Mouse (Mus musculus) heart, adult 2 months (tissue): ENCODE measurements at regions not wholly inside any gene's neighbourhood (a gene's known extent, or its start where the extent isn't known, plus 50 kb on each side); places are given as distances from the start of the nearest gene placed in this dataset.

Source experiments
- CTCF ChIP-seq: fragments of 200-600 bp; IDR thresholded peaks from 2 replicates; pipeline ENCODE4 v1.8.1; 2022; ENCODE audit warnings: antibody characterized with exemption, mild to moderate bottlenecking, moderate library complexity
- EP300 ChIP-seq: fragments of 200-500 bp; IDR thresholded peaks from 2 replicates; pipeline ENCODE4 v1.6.1; 2011; ENCODE audit warnings: low read depth, low read length, control low read depth; ENCODE audit not compliant: insufficient read depth
- POLR2A ChIP-seq: fragments of 200-500 bp; IDR thresholded peaks from 2 replicates; pipeline ENCODE4 v1.6.1; 2011; ENCODE audit warnings: mild to moderate bottlenecking, low read depth, low read length, control low read depth; ENCODE audit not compliant: insufficient read depth

- peak; percentile 54; the same call in 1 of the 2 replicates for TF ChIP-seq EP300
- TF ChIP-seq POLR2A: no peak
- no peak for TF ChIP-seq CTCF
These were observed 67.7 kb upstream of the Igfbp5 start for GRCm38 (mm10) chr1:72942351-72942750.
